Mouse (Mus musculus) intestine, embryonic 14.5 days (tissue): ENCODE data around the gene Gnao1. TPM values are rescaled to one million over a fixed set of nuclear protein-coding genes. Genes with fewer than 3 reads are reported as not detected.

Experiments
- ATAC-seq: fragments of 200-750 bp; cut with Nextera tagmentation; replicated peaks from 2 replicates; pipeline ENCODE4 v1.8.0; 2017; ENCODE audit warnings: low read depth, moderate number of reproducible peaks, moderate TSS enrichment, moderate library complexity; ENCODE audit not compliant: low FRiP score, low TSS enrichment
- DNase-seq: peaks from one replicate; pipeline ENCODE4 v3.0.0-alpha.2; 2018; ENCODE audit warnings: low spot score
- H3K27ac ChIP-seq: fragments of 300-500 bp; sonication (generic); 2 replicates; pipeline ENCODE4 v1.5.1; 2014; ENCODE audit warnings: low read depth, mild to moderate bottlenecking, control low read depth
- H3K27me3 ChIP-seq: fragments of 300-500 bp; sonication (generic); replicated peaks from 2 replicates; pipeline ENCODE4 v1.6.1; 2014; ENCODE audit warnings: low read length, control low read depth; ENCODE audit not compliant: control insufficient read depth, insufficient read depth
- H3K36me3 ChIP-seq: fragments of 300-500 bp; sonication (generic); 2 replicates; pipeline ENCODE4 v1.6.1; 2014; ENCODE audit warnings: low read length, control low read depth; ENCODE audit not compliant: control insufficient read depth, insufficient read depth
- H3K4me1 ChIP-seq: fragments of 300-500 bp; sonication (generic); replicated peaks from 2 replicates; pipeline ENCODE4 v1.6.1; 2014; ENCODE audit warnings: low read length, control low read depth, mixed read lengths; ENCODE audit not compliant: control insufficient read depth, insufficient read depth
- H3K4me2 ChIP-seq: fragments of 300-500 bp; sonication (generic); 2 replicates; pipeline ENCODE4 v1.6.1; 2014; ENCODE audit warnings: low read length
- H3K4me3 ChIP-seq: fragments of 300-500 bp; sonication (generic); 2 replicates; pipeline ENCODE4 v1.5.1; 2014; ENCODE audit warnings: low read depth, low read length, control low read depth, mixed read lengths
- H3K9ac ChIP-seq: fragments of 300-500 bp; sonication (generic); 2 replicates; pipeline ENCODE4 v1.6.1; 2014; ENCODE audit warnings: mild to moderate bottlenecking, low read length
- H3K9me3 ChIP-seq: fragments of 300-500 bp; sonication (generic); 2 replicates; pipeline ENCODE4 v1.6.1; 2016; ENCODE audit warnings: low read length, control low read depth; ENCODE audit not compliant: control insufficient read depth
- WGBS: fragments of 180-500 bp; shearing (Covaris S2); extraction: QIAGEN DNeasy Blood & Tissue Kit; methylation state at CpG from one replicate; pipeline ENCODE4 v1.1.7; 2014; 5-methylcytosine and 5-hydroxymethylcytosine counted together
- polyA plus RNA-seq: library from polyadenylated mRNA; unstranded; fragments of >200 nt; fragmentation: Nextera tagmentation; extraction: Ambion mirVana; gene quantifications from 2 replicates; pipeline ENCODE4 v1.2.1, GENCODE M21; 2014

Gnao1 gene
- polyA plus RNA-seq, 1 experiment from 2014 or later = 14.8 TPM

- H3K4me1 ChIP-seq = peaks cover 25% of the 10 kb centered on the region
- 81% methylated on average over 3 of the region's 3 CpGs for WGBS
Observed at GRCm38 (mm10) chr8:93893556-93893955, 83.8 kb downstream of the Gnao1 start.

GRCm38 (mm10) chr8:93896841-93897551, 87.2 kb downstream of the Gnao1 start:
- 75% methylated on average over 7 of the region's 7 CpGs for WGBS
- no peak overlapping the region for H3K4me3 ChIP-seq
- H3K27me3 ChIP-seq = no peaks in the 10 kb centered on the region
- ATAC-seq (no peak), DNase-seq (no peak)
- no peak overlapping the region for H3K4me2 ChIP-seq
- H3K4me1 ChIP-seq = peaks cover 19% of the 10 kb centered on the region; the same call in 1 of the 2 replicates
- H3K9me3 ChIP-seq = peaks cover 3% of the 10 kb centered on the region; the same call in 1 of the 2 replicates
- no peak overlapping the region for H3K27ac ChIP-seq
- no peak overlapping the region for H3K9ac ChIP-seq
- no peaks in the 10 kb centered on the region for H3K36me3 ChIP-seq

More at GRCm38 (mm10) chr8:93893556-93893955, 83.8 kb downstream of the Gnao1 start:
- no peak overlapping the region for H3K9ac ChIP-seq
- no peak for ATAC-seq
- no peaks in the 10 kb centered on the region for H3K36me3 ChIP-seq
- H3K4me3 ChIP-seq = no peak overlapping the region
- no peak overlapping the region for H3K27ac ChIP-seq
- no peaks in the 10 kb centered on the region for H3K27me3 ChIP-seq
- H3K4me2 ChIP-seq = no peak overlapping the region
- no peak for DNase-seq
- peaks cover 3% of the 10 kb centered on the region; the same call in 1 of the 2 replicates for H3K9me3 ChIP-seq

- WGBS = 74% methylated on average over 4 of the region's 4 CpGs
- no peak for ATAC-seq
- Histone ChIP-seq H3K36me3 (no peaks in the 10 kb centered on the region), H3K4me1 (peaks cover 16% of the 10 kb centered on the region; the same call in 1 of the 2 replicates), H3K9me3 (peaks cover 3% of the 10 kb centered on the region; the same call in 1 of the 2 replicates), H3K27me3 (no peaks in the 10 kb centered on the region), H3K4me3 (no peak overlapping the region), H3K4me2 (no peak overlapping the region), H3K9ac (no peak overlapping the region), H3K27ac (no peak overlapping the region)
- no peak for DNase-seq
Observed at GRCm38 (mm10) chr8:93898570-93898969, 88.8 kb downstream of the Gnao1 start.

- Histone ChIP-seq H3K27me3 (no peaks in the 10 kb centered on the region), H3K27ac (no peak overlapping the region), H3K36me3 (no peaks in the 10 kb centered on the region), H3K9me3 (no peaks in the 10 kb centered on the region), H3K4me2 (no peak overlapping the region), H3K9ac (no peak overlapping the region), H3K4me1 (peaks cover 9% of the 10 kb centered on the region; the same call in 1 of the 2 replicates), H3K4me3 (no peak overlapping the region)
- ATAC-seq (no peak), DNase-seq (no peak)
- 75% methylated on average over 3 of the region's 3 CpGs for WGBS
Observed at GRCm38 (mm10) chr8:93902040-93902439, 92.3 kb downstream of the Gnao1 start.

- 93% methylated on average over 6 of the region's 6 CpGs for WGBS
Observed at GRCm38 (mm10) chr8:93906961-93907360, 97.2 kb downstream of the Gnao1 start.

GRCm38 (mm10) chr8:93907987-93908441, 98.2 kb downstream of the Gnao1 start:
- Histone ChIP-seq H3K27ac (peak overlapping the region; percentile 57; the same call in 1 of the 2 replicates), H3K9ac (no peak overlapping the region)
- no peak for DNase-seq

More at GRCm38 (mm10) chr8:93906961-93907360, 97.2 kb downstream of the Gnao1 start:
- Histone ChIP-seq H3K4me1 (peaks cover 18% of the 10 kb centered on the region), H3K36me3 (no peaks in the 10 kb centered on the region), H3K4me3 (no peak overlapping the region), H3K27ac (no peak overlapping the region), H3K27me3 (no peaks in the 10 kb centered on the region), H3K9me3 (no peaks in the 10 kb centered on the region), H3K9ac (no peak overlapping the region), H3K4me2 (no peak overlapping the region)
- ATAC-seq (no peak), DNase-seq (no peak)

GRCm38 (mm10) chr8:93908546-93908945, 98.8 kb downstream of the Gnao1 start:
- Histone ChIP-seq H3K9ac (no peak overlapping the region), H3K27ac (peak overlapping the region; percentile 57), H3K36me3 (no peaks in the 10 kb centered on the region), H3K4me3 (no peak overlapping the region), H3K4me1 (peaks cover 25% of the 10 kb centered on the region), H3K4me2 (no peak overlapping the region; the same call in 1 of the 2 replicates), H3K9me3 (no peaks in the 10 kb centered on the region), H3K27me3 (no peaks in the 10 kb centered on the region)
- DNase-seq (no peak), ATAC-seq (no peak)
- 35% methylated on average over 1 of the region's 1 CpGs for WGBS

More at GRCm38 (mm10) chr8:93907987-93908441, 98.2 kb downstream of the Gnao1 start:
- Histone ChIP-seq H3K4me2 (no peak overlapping the region), H3K9me3 (no peaks in the 10 kb centered on the region), H3K36me3 (no peaks in the 10 kb centered on the region), H3K4me1 (peaks cover 25% of the 10 kb centered on the region), H3K4me3 (no peak overlapping the region), H3K27me3 (no peaks in the 10 kb centered on the region)
- WGBS = 36% methylated on average over 5 of the region's 5 CpGs
- ATAC-seq = no peak

- Histone ChIP-seq H3K9ac (no peak overlapping the region), H3K4me3 (no peak overlapping the region), H3K27ac (peak overlapping the region; percentile 67), H3K4me2 (no peak overlapping the region), H3K27me3 (no peaks in the 10 kb centered on the region), H3K36me3 (no peaks in the 10 kb centered on the region), H3K9me3 (no peaks in the 10 kb centered on the region), H3K4me1 (peaks cover 25% of the 10 kb centered on the region)
- DNase-seq = peak; percentile 66
- 55% methylated on average over 7 of the region's 7 CpGs for WGBS
- ATAC-seq = peak; percentile 53
Observed at GRCm38 (mm10) chr8:93911715-93912555, 102.2 kb downstream of the Gnao1 start.
